Mouse (Mus musculus) kidney, postnatal 0 days (tissue): ENCODE measurements around the gene Gramd4. TPM values are rescaled to one million over a fixed set of nuclear protein-coding genes. Genes with fewer than 3 reads are reported as not detected.
A peak's percentile ranks its signal among the peaks of the same experiment; 100 is the strongest.

Experiments
- ATAC-seq: fragments of 200-750 bp; cut with Nextera tagmentation; replicated peaks from 2 replicates; pipeline ENCODE4 v1.8.0; 2017; ENCODE audit warnings: low read depth, moderate number of reproducible peaks, moderate TSS enrichment, moderate library complexity; ENCODE audit not compliant: low FRiP score
- DNase-seq: peaks from one replicate; pipeline ENCODE4 v3.0.0-alpha.2; 2016; ENCODE audit warnings: low spot score
- H3K27ac ChIP-seq: fragments of 300-500 bp; sonication (generic); 2 replicates; pipeline ENCODE4 v1.5.1; 2014; ENCODE audit warnings: mild to moderate bottlenecking
- H3K27me3 ChIP-seq: fragments of 300-500 bp; sonication (generic); 2 replicates; pipeline ENCODE4 v1.6.1; 2014; ENCODE audit warnings: low read length, mixed read lengths; ENCODE audit not compliant: insufficient read depth
- H3K36me3 ChIP-seq: fragments of 300-500 bp; sonication (generic); 2 replicates; pipeline ENCODE4 v1.6.1; 2014; ENCODE audit warnings: low read length, mixed read lengths; ENCODE audit not compliant: insufficient read depth
- H3K4me1 ChIP-seq: fragments of 300-500 bp; sonication (generic); replicated peaks from 2 replicates; pipeline ENCODE4 v1.6.1; 2014; ENCODE audit warnings: antibody characterized with exemption, low read length, mixed read lengths; ENCODE audit not compliant: insufficient read depth
- H3K4me2 ChIP-seq: fragments of 300-500 bp; sonication (generic); 2 replicates; pipeline ENCODE4 v1.6.1; 2014; ENCODE audit warnings: mild to moderate bottlenecking, low read length, moderate library complexity, mixed read lengths
- H3K4me3 ChIP-seq: fragments of 300-500 bp; sonication (generic); replicated peaks from 2 replicates; pipeline ENCODE4 v1.5.1; 2014; ENCODE audit warnings: low read depth, low read length
- H3K9ac ChIP-seq: fragments of 300-500 bp; sonication (generic); 2 replicates; pipeline ENCODE4 v1.6.1; 2014; ENCODE audit warnings: low read depth, low read length
- H3K9me3 ChIP-seq: fragments of 300-500 bp; sonication (generic); replicated peaks from 2 replicates; pipeline ENCODE4 v1.6.1; 2016; ENCODE audit warnings: low read length, inconsistent platforms, mixed read lengths
- CTCF ChIP-seq: IDR thresholded peaks from 2 replicates; pipeline ENCODE4 v1.5.1; 2016; ENCODE audit warnings: antibody characterized with exemption, low read depth, mild to moderate bottlenecking, moderate library complexity
- WGBS: fragments of 180-500 bp; shearing (Covaris S2); extraction: QIAGEN DNeasy Blood & Tissue Kit; methylation state at CpG from one replicate; pipeline ENCODE4 v1.1.7; 2014; 5-methylcytosine and 5-hydroxymethylcytosine counted together
- polyA plus RNA-seq: library from polyadenylated mRNA; unstranded; fragments of >200 nt; fragmentation: Nextera tagmentation; extraction: Ambion mirVana; gene quantifications from 2 replicates; pipeline ENCODE4 v1.2.1, GENCODE M21; 2015

The Gramd4 gene
- polyA plus RNA-seq, 1 experiment from 2014 or later: 13.3 TPM

- Histone ChIP-seq H3K36me3 (no peaks in the 10 kb centered on the region), H3K4me2 (no peak overlapping the region), H3K9me3 (no peaks in the 10 kb centered on the region), H3K4me3 (no peak overlapping the region), H3K27me3 (no peaks in the 10 kb centered on the region), H3K4me1 (peaks cover 47% of the 10 kb centered on the region), H3K9ac (no peak overlapping the region), H3K27ac (no peak overlapping the region)
- TF ChIP-seq CTCF: no peak
- DNase-seq (no peak), ATAC-seq (no peak)
- WGBS: 95% methylated on average over 4 of the region's 4 CpGs
These were observed 7.9 kb downstream of the Gramd4 start for GRCm38 (mm10) chr15:86065367-86065766.

DNA sequence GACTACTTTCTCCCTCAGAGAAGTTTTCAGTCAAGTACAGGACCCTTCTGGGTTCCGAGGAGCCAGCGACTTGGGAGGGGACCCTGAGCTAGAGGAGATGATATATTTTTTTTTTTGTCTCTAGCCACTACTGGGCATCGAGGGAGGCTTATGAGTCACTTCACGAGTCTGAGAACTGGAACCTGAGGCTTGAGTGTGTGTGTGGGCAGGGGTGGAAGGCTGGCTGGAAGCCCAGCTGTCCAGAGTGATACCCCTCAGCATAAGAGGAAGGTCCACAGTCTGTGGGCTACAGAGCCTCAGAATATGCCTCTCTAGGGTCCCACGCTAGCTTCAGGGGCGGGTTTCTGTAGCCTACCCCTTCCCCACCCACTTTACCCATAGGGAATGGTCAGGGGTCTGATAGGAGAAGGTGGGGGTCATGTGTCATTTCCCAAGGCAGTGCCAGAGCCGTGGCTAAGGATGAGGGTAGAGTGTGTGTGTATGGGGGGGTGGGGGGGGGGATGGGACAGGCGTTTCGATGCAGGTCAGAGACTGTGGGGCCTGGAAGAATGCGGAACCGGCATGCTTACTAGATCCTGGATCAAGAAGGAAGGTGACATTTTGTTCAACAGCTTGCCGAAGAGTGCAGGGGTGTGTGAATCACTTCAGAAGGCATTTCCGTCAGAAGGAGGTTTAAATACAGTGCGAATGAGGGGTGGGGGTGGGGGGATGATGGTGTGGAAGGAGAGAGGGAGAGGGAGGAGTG lies 9.5 kb downstream of the Gramd4 start:
- no peak for DNase-seq
- no peaks in the 10 kb centered on the region for H3K27me3 ChIP-seq
- no peaks in the 10 kb centered on the region for H3K36me3 ChIP-seq
- H3K4me3 ChIP-seq: no peak overlapping the region
- H3K9ac ChIP-seq: no peak overlapping the region
- H3K27ac ChIP-seq: 0 out of 2 replicates have a peak overlapping the region, but pooled peaks have one; percentile 25
- WGBS: 29% methylated on average over 14 of the region's 14 CpGs
- no peak overlapping the region for H3K4me2 ChIP-seq
- peak; percentile 15; the same call in 1 of the 2 replicates for ATAC-seq
- no peak for TF ChIP-seq CTCF
- H3K4me1 ChIP-seq: peaks cover 33% of the 10 kb centered on the region
- H3K9me3 ChIP-seq: no peaks in the 10 kb centered on the region

GRCm38 (mm10) chr15:86067581-86067910 lies 10.1 kb downstream of the Gramd4 start:
- Histone ChIP-seq H3K4me3 (no peak overlapping the region), H3K4me2 (no peak overlapping the region), H3K27me3 (no peaks in the 10 kb centered on the region), H3K36me3 (no peaks in the 10 kb centered on the region), H3K9ac (no peak overlapping the region), H3K4me1 (peaks cover 31% of the 10 kb centered on the region), H3K27ac (no peak overlapping the region), H3K9me3 (no peaks in the 10 kb centered on the region)
- ATAC-seq (peak; percentile 58; the same call in 1 of the 2 replicates), DNase-seq (peak; percentile 58)
- no peak for TF ChIP-seq CTCF
- WGBS: 12% methylated on average over 6 of the region's 6 CpGs

DNA sequence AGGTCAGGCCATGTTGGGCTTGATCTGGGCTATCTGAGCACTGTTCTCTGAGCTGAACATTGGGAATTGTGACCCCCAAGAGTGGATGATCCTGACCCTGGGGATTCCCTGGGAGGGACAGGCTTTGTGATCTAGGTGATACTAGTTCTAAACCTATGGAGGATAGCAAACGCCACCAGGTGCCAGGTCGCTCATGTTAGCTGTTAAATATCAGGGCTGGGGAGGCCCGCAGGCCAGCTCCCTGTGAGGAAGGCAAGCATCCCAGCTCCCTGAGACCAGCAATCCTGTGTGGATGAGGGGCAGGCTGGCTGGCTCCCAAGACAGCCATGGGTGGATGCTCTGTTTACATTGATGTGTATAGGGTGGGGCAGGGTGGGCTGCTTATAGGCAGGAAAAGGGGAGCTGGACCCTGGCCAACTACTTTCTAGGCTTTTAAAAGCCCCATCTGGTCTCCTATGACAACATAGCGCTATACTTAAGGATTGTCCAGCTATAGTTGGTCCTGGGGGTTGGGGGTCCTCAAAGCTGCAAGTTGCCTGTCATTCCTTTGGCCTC lies 10.5 kb downstream of the Gramd4 start:
- Histone ChIP-seq H3K27me3 (no peaks in the 10 kb centered on the region), H3K36me3 (no peaks in the 10 kb centered on the region), H3K27ac (no peak overlapping the region), H3K4me1 (peaks cover 31% of the 10 kb centered on the region), H3K4me2 (no peak overlapping the region), H3K9ac (no peak overlapping the region), H3K4me3 (no peak overlapping the region), H3K9me3 (no peaks in the 10 kb centered on the region)
- TF ChIP-seq CTCF: no peak
- DNase-seq (no peak), ATAC-seq (no peak)
- WGBS: 79% methylated on average over 4 of the region's 4 CpGs

- Histone ChIP-seq H3K9me3 (no peaks in the 10 kb centered on the region), H3K4me1 (peaks cover 36% of the 10 kb centered on the region), H3K27me3 (no peaks in the 10 kb centered on the region), H3K4me3 (no peak overlapping the region), H3K9ac (no peak overlapping the region), H3K27ac (no peak overlapping the region), H3K4me2 (no peak overlapping the region), H3K36me3 (no peaks in the 10 kb centered on the region)
- ATAC-seq (no peak), DNase-seq (no peak)
- TF ChIP-seq CTCF: no peak
- 74% methylated on average over 10 of the region's 10 CpGs for WGBS
These were observed 11.7 kb downstream of the Gramd4 start for GRCm38 (mm10) chr15:86069011-86069791.

DNA sequence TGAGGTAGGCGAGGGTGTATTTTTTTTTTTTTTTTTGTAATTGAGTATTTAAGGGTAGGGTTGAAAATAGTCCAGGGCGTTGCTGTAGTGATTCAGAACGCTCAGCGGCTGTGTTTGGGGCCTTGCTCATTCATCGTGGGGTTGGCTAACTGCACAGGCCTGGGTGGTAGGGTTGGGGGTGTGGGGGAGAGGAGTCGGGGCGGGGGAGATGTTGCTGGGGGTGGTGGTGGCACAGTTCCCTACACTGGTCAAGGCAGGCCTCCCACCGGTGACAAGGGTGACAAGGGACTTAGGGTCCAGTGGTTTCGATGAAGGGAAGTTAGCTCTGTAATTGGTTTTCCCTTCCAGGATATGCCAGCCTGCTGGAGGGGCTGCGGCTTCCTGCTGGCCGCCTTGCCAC lies 12.9 kb downstream of the Gramd4 start:
- Histone ChIP-seq H3K36me3 (no peaks in the 10 kb centered on the region), H3K27me3 (no peaks in the 10 kb centered on the region), H3K4me3 (no peak overlapping the region), H3K9me3 (no peaks in the 10 kb centered on the region), H3K4me2 (no peak overlapping the region), H3K9ac (no peak overlapping the region), H3K27ac (no peak overlapping the region), H3K4me1 (peaks cover 30% of the 10 kb centered on the region)
- WGBS: 63% methylated on average over 11 of the region's 11 CpGs
- no peak for TF ChIP-seq CTCF
- DNase-seq (no peak), ATAC-seq (no peak)
